Mouse (Mus musculus) embryonic facial prominence, embryonic 13.5 days (tissue): ENCODE measurements around the gene Rbm20. TPM values are rescaled to one million over a fixed set of nuclear protein-coding genes. Genes with fewer than 3 reads are reported as not detected.
"Not testable (repeated sequence)": the region's sequence is repeated elsewhere in the genome, so short reads cannot be mapped to it uniquely, and the experiment has no call there.

Experiments used
- ATAC-seq: fragments of 200-750 bp; cut with Nextera tagmentation; 2 replicates; pipeline ENCODE4 v1.8.0; 2017; ENCODE audit warnings: low read depth; ENCODE audit not compliant: insufficient number of reproducible peaks, insufficient read depth, low FRiP score, low TSS enrichment
- H3K27ac ChIP-seq: fragments of 300-500 bp; sonication (generic); 2 replicates; pipeline ENCODE4 v1.5.1; 2015; ENCODE audit warnings: moderate library complexity, mild to moderate bottlenecking, inconsistent platforms
- H3K27me3 ChIP-seq: fragments of 300-500 bp; sonication (generic); 2 replicates; pipeline ENCODE4 v1.6.1; 2015; ENCODE audit warnings: mild to moderate bottlenecking, inconsistent platforms
- H3K36me3 ChIP-seq: fragments of 300-500 bp; sonication (generic); 2 replicates; pipeline ENCODE4 v1.6.1; 2015; ENCODE audit warnings: mild to moderate bottlenecking, inconsistent platforms
- H3K4me1 ChIP-seq: fragments of 300-500 bp; sonication (generic); 2 replicates; pipeline ENCODE4 v1.6.1; 2015; ENCODE audit warnings: inconsistent platforms
- H3K4me2 ChIP-seq: fragments of 300-500 bp; sonication (generic); 2 replicates; pipeline ENCODE4 v1.6.1; 2015; ENCODE audit warnings: moderate library complexity, mild to moderate bottlenecking, inconsistent platforms
- H3K4me3 ChIP-seq: fragments of 300-500 bp; sonication (generic); 2 replicates; pipeline ENCODE4 v1.5.1; 2015; ENCODE audit warnings: mild to moderate bottlenecking, inconsistent platforms
- H3K9ac ChIP-seq: fragments of 300-500 bp; sonication (generic); 2 replicates; pipeline ENCODE4 v1.6.1; 2015; ENCODE audit warnings: mild to moderate bottlenecking, inconsistent platforms
- H3K9me3 ChIP-seq: fragments of 300-500 bp; sonication (generic); 2 replicates; pipeline ENCODE4 v1.6.1; 2016; ENCODE audit warnings: inconsistent platforms
- WGBS: fragments of 180-500 bp; shearing (Covaris S2); methylation state at CpG from one replicate; pipeline ENCODE4 v1.1.7; 2015; ENCODE audit warnings: mixed read lengths; 5-methylcytosine and 5-hydroxymethylcytosine counted together
- polyA plus RNA-seq: library from polyadenylated mRNA; unstranded; fragments of >200 nt; fragmentation: Nextera tagmentation; extraction: Ambion mirVana; gene quantifications from 2 replicates; pipeline ENCODE4 v1.2.1, GENCODE M21; 2015

The Rbm20 gene
- polyA plus RNA-seq, 1 experiment from 2014 or later: 4.2 TPM

- 0 out of 2 replicates have a peak overlapping the region, but pooled peaks have one; percentile 7 for H3K27ac ChIP-seq
- H3K36me3 ChIP-seq: peaks cover 4% of the 10 kb centered on the region; the same call in 1 of the 2 replicates
- peak; percentile 60; the same call in 1 of the 2 replicates for ATAC-seq
- H3K4me1 ChIP-seq: peaks cover 31% of the 10 kb centered on the region
- H3K9me3 ChIP-seq: no peaks in the 10 kb centered on the region
- no peak overlapping the region for H3K9ac ChIP-seq
- H3K4me2 ChIP-seq: no peak overlapping the region
- H3K4me3 ChIP-seq: no peak overlapping the region
- WGBS: 61% methylated on average over 20 of the region's 20 CpGs
- H3K27me3 ChIP-seq: no peaks in the 10 kb centered on the region
Observed at GRCm38 (mm10) chr19:53653624-53654467, 23.3 kb upstream of the Rbm20 start.

DNA sequence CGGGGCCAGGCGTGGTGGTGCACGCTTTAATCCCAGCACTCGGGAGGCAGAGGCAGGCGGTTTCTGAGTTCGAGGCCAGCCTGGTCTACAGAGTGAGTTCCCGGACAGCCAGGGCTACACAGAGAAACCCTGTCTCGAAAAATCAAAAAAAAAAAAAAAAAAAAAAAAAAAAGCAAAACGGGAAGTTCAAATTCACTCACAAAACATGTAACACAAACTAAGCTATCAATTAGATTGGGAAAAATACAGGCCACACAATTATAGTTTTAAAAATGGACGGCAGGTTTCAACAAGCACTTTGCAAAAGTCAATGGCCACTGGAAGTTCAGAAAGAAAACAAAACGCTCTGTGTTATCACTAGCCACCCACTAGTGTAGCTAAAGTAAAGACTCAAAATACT lies 20.7 kb upstream of the Rbm20 start:
- ATAC-seq, H3K36me3 ChIP-seq, H3K9ac ChIP-seq, H3K27ac ChIP-seq, H3K9me3 ChIP-seq, H3K27me3 ChIP-seq, H3K4me2 ChIP-seq, H3K4me3 ChIP-seq: not testable (repeated sequence)
- WGBS: 89% methylated on average over 11 of the region's 11 CpGs
- H3K4me1 ChIP-seq: peaks cover 22% of the 10 kb centered on the region

DNA sequence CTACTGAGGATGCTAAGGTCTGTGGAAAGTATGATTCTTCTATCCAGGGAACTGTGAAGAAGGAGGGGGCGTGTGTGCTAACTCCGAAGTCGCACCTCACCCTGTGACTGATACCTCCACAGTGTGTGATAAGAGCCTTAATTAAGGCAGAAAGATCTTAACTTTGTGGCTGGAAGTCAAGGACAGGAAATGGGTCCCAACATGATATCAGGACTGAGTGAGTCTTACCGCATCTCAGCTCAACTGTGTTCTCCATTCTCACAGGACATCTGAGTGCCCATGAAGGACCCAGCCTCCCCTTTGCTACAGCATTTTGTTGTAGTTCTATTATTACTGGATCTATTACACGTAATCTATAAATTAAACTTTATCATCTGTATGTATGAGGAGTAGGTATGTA lies 19.7 kb upstream of the Rbm20 start:
- Histone ChIP-seq H3K4me2 (no peak overlapping the region), H3K27ac (no peak overlapping the region), H3K9me3 (no peaks in the 10 kb centered on the region), H3K36me3 (no peaks in the 10 kb centered on the region), H3K4me3 (no peak overlapping the region), H3K27me3 (no peaks in the 10 kb centered on the region), H3K9ac (no peak overlapping the region), H3K4me1 (peaks cover 24% of the 10 kb centered on the region)
- WGBS: 82% methylated on average over 5 of the region's 5 CpGs
- no peak for ATAC-seq

GRCm38 (mm10) chr19:53660722-53661420 lies 16.2 kb upstream of the Rbm20 start:
- H3K4me2 ChIP-seq: no peak overlapping the region
- WGBS: 77% methylated on average over 9 of the region's 9 CpGs
- no peaks in the 10 kb centered on the region for H3K27me3 ChIP-seq
- H3K27ac ChIP-seq: no peak overlapping the region
- no peaks in the 10 kb centered on the region for H3K36me3 ChIP-seq
- ATAC-seq: no peak
- no peak overlapping the region for H3K9ac ChIP-seq
- no peaks in the 10 kb centered on the region for H3K9me3 ChIP-seq
- H3K4me1 ChIP-seq: 0 out of 2 replicates have a peak, but pooled peaks cover 4% of the 10 kb centered on the region
- H3K4me3 ChIP-seq: no peak overlapping the region

DNA sequence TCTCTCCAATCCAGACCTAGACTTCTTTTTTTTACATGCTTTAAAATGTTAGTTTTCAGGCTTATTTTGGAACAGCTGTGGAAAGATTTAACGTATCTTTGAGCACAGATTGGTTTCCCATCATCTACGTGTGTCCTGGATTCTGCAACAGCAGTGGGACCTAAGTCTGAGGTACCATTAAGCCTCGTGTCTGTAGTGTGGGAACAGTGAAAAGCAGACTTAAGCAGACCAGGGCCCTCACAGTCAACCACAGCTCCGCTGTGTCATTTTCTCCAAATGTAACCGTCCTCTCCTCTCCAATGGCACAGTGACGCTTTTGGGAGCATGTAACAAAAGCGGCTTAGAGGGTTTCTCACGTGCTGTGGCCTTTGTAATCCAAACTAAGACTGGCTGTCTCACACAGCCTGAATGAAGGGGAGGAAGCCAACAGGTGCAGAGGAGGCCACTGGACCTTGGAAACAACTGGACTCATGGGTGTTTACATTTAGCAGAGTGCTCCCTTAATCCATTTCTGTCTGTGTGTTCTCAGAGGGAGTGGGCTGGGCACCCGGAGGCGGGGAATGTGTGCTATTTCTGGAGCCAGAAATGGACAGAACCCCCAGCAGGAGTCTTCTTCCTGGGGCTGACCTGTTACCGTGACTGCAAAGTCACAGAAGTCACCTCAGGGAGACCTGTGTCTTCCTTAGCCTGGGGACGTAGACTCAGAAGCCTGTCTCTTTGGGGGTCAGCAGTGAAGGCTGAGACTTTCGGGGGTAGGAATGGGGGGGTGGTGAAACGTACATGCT lies 15.0 kb upstream of the Rbm20 start:
- no peaks in the 10 kb centered on the region for H3K36me3 ChIP-seq
- no peak overlapping the region for H3K4me3 ChIP-seq
- no peaks in the 10 kb centered on the region for H3K27me3 ChIP-seq
- 0 out of 2 replicates have a peak, but pooled peaks cover 4% of the 10 kb centered on the region for H3K4me1 ChIP-seq
- no peak overlapping the region for H3K9ac ChIP-seq
- H3K4me2 ChIP-seq: no peak overlapping the region
- ATAC-seq: no peak
- 47% methylated on average over 14 of the region's 14 CpGs for WGBS
- H3K9me3 ChIP-seq: no peaks in the 10 kb centered on the region
- H3K27ac ChIP-seq: no peak overlapping the region

GRCm38 (mm10) chr19:53664831-53665230 lies 12.3 kb upstream of the Rbm20 start:
- H3K36me3 ChIP-seq: no peaks in the 10 kb centered on the region
- no peaks in the 10 kb centered on the region for H3K27me3 ChIP-seq
- no peak overlapping the region for H3K27ac ChIP-seq
- no peaks in the 10 kb centered on the region for H3K9me3 ChIP-seq
- H3K9ac ChIP-seq: no peak overlapping the region
- H3K4me2 ChIP-seq: no peak overlapping the region
- H3K4me3 ChIP-seq: no peak overlapping the region
- WGBS: 90% methylated on average over 9 of the region's 9 CpGs
- H3K4me1 ChIP-seq: 0 out of 2 replicates have a peak, but pooled peaks cover 4% of the 10 kb centered on the region
- no peak for ATAC-seq

GRCm38 (mm10) chr19:53665391-53665790 lies 11.7 kb upstream of the Rbm20 start:
- 87% methylated on average over 4 of the region's 4 CpGs for WGBS

GRCm38 (mm10) chr19:53666708-53667107 lies 10.4 kb upstream of the Rbm20 start:
- peaks cover 13% of the 10 kb centered on the region for H3K4me1 ChIP-seq
- H3K9me3 ChIP-seq: no peaks in the 10 kb centered on the region
- H3K36me3 ChIP-seq: no peaks in the 10 kb centered on the region
- no peak overlapping the region for H3K4me3 ChIP-seq
- no peak overlapping the region for H3K27ac ChIP-seq
- H3K4me2 ChIP-seq: no peak overlapping the region
- peaks cover 6% of the 10 kb centered on the region for H3K27me3 ChIP-seq
- ATAC-seq: no peak
- H3K9ac ChIP-seq: no peak overlapping the region
- 49% methylated on average over 8 of the region's 8 CpGs for WGBS

More at GRCm38 (mm10) chr19:53665391-53665790, 11.7 kb upstream of the Rbm20 start:
- H3K36me3 ChIP-seq: no peaks in the 10 kb centered on the region
- no peak overlapping the region for H3K27ac ChIP-seq
- H3K9ac ChIP-seq: no peak overlapping the region
- H3K4me2 ChIP-seq: no peak overlapping the region
- no peak overlapping the region for H3K4me3 ChIP-seq
- H3K9me3 ChIP-seq: no peaks in the 10 kb centered on the region
- ATAC-seq: no peak
- peaks cover 9% of the 10 kb centered on the region for H3K4me1 ChIP-seq
- H3K27me3 ChIP-seq: peaks cover 2% of the 10 kb centered on the region; the same call in 1 of the 2 replicates

GRCm38 (mm10) chr19:53668821-53669220 lies 8.3 kb upstream of the Rbm20 start:
- 84% methylated on average over 7 of the region's 7 CpGs for WGBS
- H3K27ac ChIP-seq: no peak overlapping the region
- H3K27me3 ChIP-seq: peaks cover 14% of the 10 kb centered on the region
- no peak overlapping the region for H3K4me2 ChIP-seq
- H3K9ac ChIP-seq: no peak overlapping the region
- peaks cover 9% of the 10 kb centered on the region for H3K4me1 ChIP-seq
- ATAC-seq: no peak
- H3K36me3 ChIP-seq: no peaks in the 10 kb centered on the region
- H3K9me3 ChIP-seq: no peaks in the 10 kb centered on the region
- H3K4me3 ChIP-seq: no peak overlapping the region

GRCm38 (mm10) chr19:53670625-53671141 lies 6.4 kb upstream of the Rbm20 start:
- Histone ChIP-seq H3K4me1 (peaks cover 17% of the 10 kb centered on the region), H3K36me3 (no peaks in the 10 kb centered on the region), H3K27me3 (peaks cover 33% of the 10 kb centered on the region), H3K27ac (no peak overlapping the region), H3K9ac (no peak overlapping the region), H3K9me3 (no peaks in the 10 kb centered on the region), H3K4me3 (no peak overlapping the region), H3K4me2 (no peak overlapping the region)
- 31% methylated on average over 12 of the region's 12 CpGs for WGBS
- no peak for ATAC-seq

- Histone ChIP-seq H3K27ac (no peak overlapping the region), H3K9me3 (no peaks in the 10 kb centered on the region), H3K9ac (no peak overlapping the region), H3K36me3 (no peaks in the 10 kb centered on the region), H3K27me3 (peaks cover 40% of the 10 kb centered on the region), H3K4me2 (no peak overlapping the region), H3K4me3 (no peak overlapping the region), H3K4me1 (peaks cover 20% of the 10 kb centered on the region)
- no peak for ATAC-seq
- WGBS: 69% methylated on average over 3 of the region's 3 CpGs
Observed at GRCm38 (mm10) chr19:53671432-53671831, 5.7 kb upstream of the Rbm20 start.
